Mouse (Mus musculus) hematopoietic stem cell, adult 5-6 weeks (primary cell): ENCODE data around the gene Rbm41. TPM values are rescaled to one million over a fixed set of nuclear protein-coding genes. Genes with fewer than 3 reads are reported as not detected.

Source experiments
- total RNA-seq: library from RNA; stranded (forward); fragments of 172-1452, 232-1000 nt; gene quantifications from 2 replicates; pipeline ENCODE4 v1.2.3, GENCODE M21; 2017

The Rbm41 gene
- total RNA-seq, 1 experiment from 2014 or later: 14.7 TPM

Other genes starting within 250 kb of the Rbm41 start
- not detected in 2 replicates for gene Ripply1, start 216.2 kb downstream of the Rbm41 start, total RNA-seq
- not detected in 2 replicates for gene Cldn2, start 197.8 kb downstream of the Rbm41 start, total RNA-seq
- gene Morc4, start 126.9 kb downstream of the Rbm41 start, total RNA-seq: 3.6 and 6.9 TPM in 2 replicates
- not detected in 2 replicates for gene Nup62cl, start 64.1 kb upstream of the Rbm41 start, total RNA-seq
- not detected in 2 replicates for gene Pih1h3b, start 64.3 kb upstream of the Rbm41 start, total RNA-seq